Mouse (Mus musculus) kidney, embryonic 14.5 days (tissue): ENCODE data around the gene 4931428F04Rik. TPM values are rescaled to one million over a fixed set of nuclear protein-coding genes. Genes with fewer than 3 reads are reported as not detected.
"Not testable (repeated sequence)": the region's sequence is repeated elsewhere in the genome, so short reads cannot be mapped to it uniquely, and the experiment has no call there.

Source experiments
- ATAC-seq: fragments of 200-750 bp; cut with Nextera tagmentation; 2 replicates; pipeline ENCODE4 v1.8.0; 2017; ENCODE audit warnings: moderate number of reproducible peaks, mild to moderate bottlenecking, moderate TSS enrichment, moderate library complexity; ENCODE audit not compliant: low FRiP score, low TSS enrichment
- H3K27ac ChIP-seq: fragments of 300-500 bp; sonication (generic); 2 replicates; pipeline ENCODE4 v1.5.1; 2014; ENCODE audit warnings: low read depth, mild to moderate bottlenecking, low read length, moderate library complexity, mixed read lengths
- H3K27me3 ChIP-seq: fragments of 300-500 bp; sonication (generic); 2 replicates; pipeline ENCODE4 v1.6.1; 2014; ENCODE audit warnings: mild to moderate bottlenecking, low read length; ENCODE audit not compliant: control insufficient read depth, insufficient read depth
- H3K36me3 ChIP-seq: fragments of 300-500 bp; sonication (generic); 2 replicates; pipeline ENCODE4 v1.6.1; 2014; ENCODE audit warnings: low read length, mixed read lengths; ENCODE audit not compliant: control insufficient read depth, insufficient read depth
- H3K4me1 ChIP-seq: fragments of 300-500 bp; sonication (generic); 2 replicates; pipeline ENCODE4 v1.6.1; 2014; ENCODE audit warnings: low read length, mixed read lengths; ENCODE audit not compliant: control insufficient read depth, insufficient read depth
- H3K4me2 ChIP-seq: fragments of 300-500 bp; sonication (generic); replicated peaks from 2 replicates; pipeline ENCODE4 v1.6.1; 2014; ENCODE audit warnings: low read depth, mild to moderate bottlenecking, low read length
- H3K4me3 ChIP-seq: fragments of 300-500 bp; sonication (generic); 2 replicates; pipeline ENCODE4 v1.5.1; 2014; ENCODE audit warnings: mild to moderate bottlenecking, low read length
- H3K9ac ChIP-seq: fragments of 300-500 bp; sonication (generic); 2 replicates; pipeline ENCODE4 v1.6.1; 2014; ENCODE audit warnings: low read depth, mild to moderate bottlenecking, low read length, moderate library complexity
- H3K9me3 ChIP-seq: fragments of 300-500 bp; sonication (generic); 2 replicates; pipeline ENCODE4 v1.6.1; 2016; ENCODE audit warnings: low read length; ENCODE audit not compliant: control insufficient read depth
- WGBS: fragments of 180-500 bp; shearing (Covaris S2); extraction: QIAGEN DNeasy Blood & Tissue Kit; methylation state at CpG from one replicate; pipeline ENCODE4 v1.1.7; 2014; 5-methylcytosine and 5-hydroxymethylcytosine counted together
- polyA plus RNA-seq: library from polyadenylated mRNA; unstranded; fragments of >200 nt; fragmentation: Nextera tagmentation; extraction: Ambion mirVana; gene quantifications from 2 replicates; pipeline ENCODE4 v1.2.1, GENCODE M21; 2014

Gene 4931428F04Rik
- polyA plus RNA-seq, 1 experiment from 2014 or later: 10.4 TPM

GRCm38 (mm10) chr8:105292471-105292870, 2.8 kb upstream of the 4931428F04Rik start:
- no peak overlapping the region for H3K27ac ChIP-seq
- no peaks in the 10 kb centered on the region for H3K36me3 ChIP-seq
- no peak for ATAC-seq
- WGBS: 86% methylated on average over 7 of the region's 7 CpGs
- H3K4me1 ChIP-seq: peaks cover 25% of the 10 kb centered on the region
- H3K4me3 ChIP-seq: no peak overlapping the region
- H3K4me2 ChIP-seq: no peak overlapping the region
- H3K27me3 ChIP-seq: peaks cover 9% of the 10 kb centered on the region; the same call in 1 of the 2 replicates
- no peaks in the 10 kb centered on the region for H3K9me3 ChIP-seq
- H3K9ac ChIP-seq: no peak overlapping the region

GRCm38 (mm10) chr8:105291802-105292201, 2.1 kb upstream of the 4931428F04Rik start:
- H3K27me3 ChIP-seq, H3K36me3 ChIP-seq, H3K9ac ChIP-seq, H3K4me2 ChIP-seq, H3K4me3 ChIP-seq, H3K9me3 ChIP-seq, ATAC-seq, H3K27ac ChIP-seq: not testable (repeated sequence)
- H3K4me1 ChIP-seq: peaks cover 22% of the 10 kb centered on the region
- 70% methylated on average over 3 of the region's 3 CpGs for WGBS

GRCm38 (mm10) chr8:105291364-105291763, 1.7 kb upstream of the 4931428F04Rik start:
- ATAC-seq, H3K9me3 ChIP-seq, H3K27me3 ChIP-seq, H3K36me3 ChIP-seq, H3K27ac ChIP-seq, H3K4me3 ChIP-seq, H3K4me2 ChIP-seq, H3K9ac ChIP-seq: not testable (repeated sequence)
- peaks cover 22% of the 10 kb centered on the region for H3K4me1 ChIP-seq
- WGBS: 83% methylated on average over 8 of the region's 8 CpGs

- WGBS: 9% methylated on average over 31 of the region's 31 CpGs
- Histone ChIP-seq H3K4me1 (peaks cover 22% of the 10 kb centered on the region), H3K27ac (no peak overlapping the region), H3K4me3 (peak overlapping the region; percentile 6; the same call in 1 of the 2 replicates), H3K9ac (no peak overlapping the region), H3K9me3 (no peaks in the 10 kb centered on the region), H3K36me3 (no peaks in the 10 kb centered on the region), H3K4me2 (peak overlapping the region; percentile 87), H3K27me3 (peaks cover 9% of the 10 kb centered on the region; the same call in 1 of the 2 replicates)
- ATAC-seq: no peak
Observed at GRCm38 (mm10) chr8:105290554-105291314, 1.1 kb upstream of the 4931428F04Rik start.

GRCm38 (mm10) chr8:105288958-105289732, 519 bp downstream of the 4931428F04Rik start:
- H3K27ac ChIP-seq: peak overlapping the region; percentile 76
- WGBS: under 1% methylated on average over 53 of the region's 53 CpGs

GRCm38 (mm10) chr8:105288231-105288630, 1.4 kb downstream of the 4931428F04Rik start:
- H3K4me2 ChIP-seq: peak overlapping the region; percentile 87
- H3K36me3 ChIP-seq: no peaks in the 10 kb centered on the region; the same call in 1 of the 2 replicates
- peaks cover 9% of the 10 kb centered on the region; the same call in 1 of the 2 replicates for H3K27me3 ChIP-seq
- H3K4me3 ChIP-seq: peak overlapping the region; percentile 56; the same call in 1 of the 2 replicates
- no peak for ATAC-seq
- no peak overlapping the region for H3K9ac ChIP-seq
- WGBS: 89% methylated on average over 5 of the region's 5 CpGs
- H3K27ac ChIP-seq: no peak overlapping the region
- H3K4me1 ChIP-seq: peaks cover 22% of the 10 kb centered on the region
- H3K9me3 ChIP-seq: no peaks in the 10 kb centered on the region

More at GRCm38 (mm10) chr8:105288958-105289732, 519 bp downstream of the 4931428F04Rik start:
- Histone ChIP-seq H3K4me2 (peak overlapping the region; percentile 87), H3K4me1 (peaks cover 22% of the 10 kb centered on the region), H3K27me3 (peaks cover 9% of the 10 kb centered on the region; the same call in 1 of the 2 replicates), H3K36me3 (no peaks in the 10 kb centered on the region; the same call in 1 of the 2 replicates), H3K9me3 (no peaks in the 10 kb centered on the region), H3K4me3 (peak overlapping the region; percentile 56), H3K9ac (peak overlapping the region; percentile 60)
- peak; percentile 93 for ATAC-seq

GRCm38 (mm10) chr8:105286907-105287306, 2.8 kb downstream of the 4931428F04Rik start:
- Histone ChIP-seq H3K9me3 (no peaks in the 10 kb centered on the region), H3K36me3 (peaks cover under 1% of the 10 kb centered on the region; the same call in 1 of the 2 replicates), H3K9ac (no peak overlapping the region), H3K4me2 (no peak overlapping the region), H3K27me3 (peaks cover 9% of the 10 kb centered on the region; the same call in 1 of the 2 replicates), H3K4me3 (no peak overlapping the region), H3K4me1 (peaks cover 22% of the 10 kb centered on the region), H3K27ac (no peak overlapping the region)
- 86% methylated on average over 4 of the region's 4 CpGs for WGBS
- no peak for ATAC-seq

- Histone ChIP-seq H3K27ac (no peak overlapping the region), H3K9me3 (no peaks in the 10 kb centered on the region), H3K27me3 (peaks cover 6% of the 10 kb centered on the region; the same call in 1 of the 2 replicates), H3K4me3 (no peak overlapping the region), H3K36me3 (peaks cover 5% of the 10 kb centered on the region; the same call in 1 of the 2 replicates), H3K9ac (0 out of 2 replicates have a peak overlapping the region, but pooled peaks have one; percentile 7), H3K4me2 (no peak overlapping the region), H3K4me1 (peaks cover 19% of the 10 kb centered on the region)
- WGBS: 51% methylated on average over 12 of the region's 12 CpGs
- ATAC-seq: no peak
Observed at GRCm38 (mm10) chr8:105285514-105285913, 4.2 kb downstream of the 4931428F04Rik start.
